ENCODE assay signal across 25 mouse cellular contexts in the genomic region with DNA sequence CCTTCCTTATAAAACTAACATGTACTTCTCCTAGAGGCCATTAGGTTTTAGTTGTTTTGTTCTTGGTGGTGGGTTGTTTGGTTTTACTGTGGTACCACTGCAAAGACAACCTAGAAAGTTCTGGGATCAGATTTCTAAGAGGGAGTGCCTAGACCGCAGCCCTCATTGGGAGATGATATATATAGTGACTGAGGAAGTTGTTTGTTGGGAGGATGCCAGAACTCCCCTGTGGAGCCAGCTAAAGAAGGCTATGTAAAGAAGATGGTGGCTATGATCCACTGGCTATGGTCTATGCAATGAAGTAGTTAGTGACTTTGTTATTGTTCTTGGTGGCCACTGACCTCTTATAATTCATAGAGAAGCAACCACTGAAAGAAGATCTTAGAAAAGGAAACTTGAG.
DNase-seq lines count a peak whose midpoint lies in the region; ATAC-seq and TF ChIP-seq lines count a peak whose summit lies in the region.
"Had no signal": no experiment of that assay in that cellular context is flagged by ENCODE, and none has a peak within 500 bp of the region (broad histone marks: within the 10 kb centered on the region; RNA-seq: fewer than 3 reads in every experiment).

No protein-coding gene starts in this region.

- H3K9ac ChIP-seq in MEL (ENCODE audit: control insufficient read depth, low read depth, low read length, poor library complexity, severe bottlenecking) = no peak overlapping the region
- H3K9ac ChIP-seq in forebrain, embryonic 14.5 days (ENCODE audit: low read length) = no peak overlapping the region
- H3K9ac ChIP-seq: embryonic facial prominence, embryonic 13.5 days; forebrain, embryonic 13.5 days had no signal

- 75% methylated on average over 1 of the region's 1 CpGs for WGBS in forebrain, embryonic 14.5 days

- H3K4me2 ChIP-seq in forebrain, embryonic 14.5 days (ENCODE audit: low read length) = no peak overlapping the region
- H3K4me2 ChIP-seq: embryonic facial prominence, embryonic 13.5 days; forebrain, embryonic 13.5 days had no signal

- no peak for TF ChIP-seq EP300 in MEL (IDR thresholded peaks at IDR 0.05; ENCODE audit: low read depth in 1 of 2, low read length in 2 of 2)

- TF ChIP-seq CTCF in MEL (IDR thresholded peaks at IDR 0.05 in 2 of 3, conservative IDR thresholded peaks at IDR 0.05 in 1 of 3; ENCODE audit: control insufficient read depth in 1 of 3, insufficient read depth in 1 of 3, low read depth in 2 of 3, low read length in 3 of 3, poor library complexity in 1 of 3, severe bottlenecking in 1 of 3) = no peak

- no peak for TF ChIP-seq POLR2A in MEL (IDR thresholded peaks at IDR 0.05; ENCODE audit: control insufficient read depth in 1 of 2, insufficient read depth in 1 of 2, low read depth in 1 of 2, low read length in 2 of 2, poor library complexity in 1 of 2)

- TF ChIP-seq RAD21 in MEL (IDR thresholded peaks at IDR 0.05; ENCODE audit: low read depth, low read length) = no peak

- H3K4me1 ChIP-seq in MEL (ENCODE audit: control insufficient read depth in 1 of 2, insufficient read depth in 2 of 2, low read length in 2 of 2) = no peaks in the 10 kb centered on the region
- H3K4me1 ChIP-seq in forebrain, embryonic 14.5 days (ENCODE audit: control insufficient read depth, insufficient read depth, low read length) = peaks cover 8% of the 10 kb centered on the region
- H3K4me1 ChIP-seq: embryonic facial prominence, embryonic 13.5 days had no signal

- ATAC-seq in granulocyte monocyte progenitor cell, adult 5-6 weeks (replicated peaks; ENCODE audit: poor library complexity, severe bottlenecking) = peak; percentile 29
- no peak for ATAC-seq in forebrain, embryonic 14.5 days
- ATAC-seq: activated CD4-positive, CD25-positive, alpha-beta regulatory T cell, adult 4 months; CD4-positive, CD25-positive, alpha-beta regulatory T cell, adult 4 months; forebrain, embryonic 13.5 days; forebrain, embryonic 16.5 days; Patski had no signal

- peak; percentile 35 for DNase-seq in heart, adult 11 months
- DNase-seq in heart, postnatal 10 days = no peak
- DNase-seq in 416B (ENCODE audit: low read depth) (peak; percentile 73), MEL (ENCODE audit: low read depth, low spot score) (peak; percentile 39)
- no peak for DNase-seq in frontal cortex, postnatal 10 days (ENCODE audit: low spot score in 2 of 2)
- DNase-seq in forebrain, embryonic 14.5 days (ENCODE audit: low spot score) = no peak
- no peak for DNase-seq in testis, postnatal 14 days (ENCODE audit: low spot score)
- DNase-seq: adrenal gland, adult 8-10 months; adrenal gland, postnatal 14 days; adrenal gland, postnatal 36 days; B cell, adult 2 months; cerebellum, adult 11-12 months; cerebellum, adult 2 months; cerebellum, adult 9-10 months; cerebellum, postnatal 10 days; cerebellum, postnatal 25 days had no signal

- intact Hi-C loops in heart, postnatal 10 days (cut with DNase I) = no loop called here

- no peak overlapping the region for H3K4me3 ChIP-seq in MEL (ENCODE audit: control insufficient read depth in 1 of 2, insufficient read depth in 1 of 2, low read depth in 2 of 2, low read length in 2 of 2)
- no peak overlapping the region for H3K4me3 ChIP-seq in forebrain, embryonic 14.5 days (ENCODE audit: low read depth, low read length)
- H3K4me3 ChIP-seq: embryonic facial prominence, embryonic 13.5 days; forebrain, embryonic 13.5 days had no signal

- H3K27me3 ChIP-seq in MEL (ENCODE audit: control insufficient read depth in 1 of 2, insufficient read depth in 2 of 2, low read length in 2 of 2) = peaks cover 3% of the 10 kb centered on the region in 2 experiments
- no peaks in the 10 kb centered on the region for H3K27me3 ChIP-seq in forebrain, embryonic 14.5 days (replicated peaks; ENCODE audit: control insufficient read depth, insufficient read depth, low read length)
- H3K27me3 ChIP-seq: CH12.LX; embryonic facial prominence, embryonic 13.5 days; forebrain, embryonic 13.5 days had no signal

- H3K79me2 ChIP-seq in MEL (ENCODE audit: control insufficient read depth, insufficient read depth, low read length, poor library complexity) = no peaks in the 10 kb centered on the region

- H3K27ac ChIP-seq in MEL (ENCODE audit: control insufficient read depth, low read depth, low read length) = no peak overlapping the region
- H3K27ac ChIP-seq in forebrain, embryonic 14.5 days (ENCODE audit: low read depth, low read length) = no peak overlapping the region
- H3K27ac ChIP-seq: embryonic facial prominence, embryonic 13.5 days; forebrain, embryonic 13.5 days had no signal

- H3K36me3 ChIP-seq in MEL (ENCODE audit: control insufficient read depth in 1 of 2, insufficient read depth in 2 of 2, low read length in 2 of 2) = no peaks in the 10 kb centered on the region
- no peaks in the 10 kb centered on the region for H3K36me3 ChIP-seq in forebrain, embryonic 14.5 days (ENCODE audit: control insufficient read depth, insufficient read depth, low read length)
- H3K36me3 ChIP-seq: embryonic facial prominence, embryonic 13.5 days; G1E had no signal

- H3K9me3 ChIP-seq in MEL (replicated peaks; ENCODE audit: insufficient read depth, low read length) = no peaks in the 10 kb centered on the region
- no peaks in the 10 kb centered on the region for H3K9me3 ChIP-seq in forebrain, embryonic 14.5 days (replicated peaks; ENCODE audit: control insufficient read depth, low read length)
- H3K9me3 ChIP-seq: embryonic facial prominence, embryonic 13.5 days; forebrain, embryonic 13.5 days; G1E had no signal

TF ChIP-seq in MEL, 35 proteins besides CTCF, POLR2A, EP300 and RAD21:
- TF ChIP-seq KAT2A (conservative IDR thresholded peaks at IDR 0.05; ENCODE audit: low read depth, low read length) = no peak
- TF ChIP-seq BHLHE40 (IDR thresholded peaks at IDR 0.05; ENCODE audit: borderline replicate concordance, low read depth, low read length) = no peak

Comparison
In these comparisons a context has a peak if more than half of its experiments do, and no peak if none do; other contexts are left out.
1. DNase-seq: peak in heart, adult 11 months (single experiment), 416B (single experiment) and MEL (single experiment); none in heart, postnatal 10 days (0 of 2), frontal cortex, postnatal 10 days (0 of 2), forebrain, embryonic 14.5 days (single experiment) and testis, postnatal 14 days (single experiment).